Mouse (Mus musculus) forebrain, embryonic 15.5 days (tissue): Measurements from ENCODE around the gene Pkd2. TPM values are rescaled to one million over a fixed set of nuclear protein-coding genes. Genes with fewer than 3 reads are reported as not detected.

Experiments
- ATAC-seq: fragments of 200-750 bp; cut with Nextera tagmentation; replicated peaks from 2 replicates; pipeline ENCODE4 v1.8.0; 2017; ENCODE audit warnings: mild to moderate bottlenecking, moderate TSS enrichment, moderate library complexity
- H3K27ac ChIP-seq: fragments of 300-500 bp; sonication (generic); replicated peaks from 2 replicates; pipeline ENCODE4 v1.5.1; 2015; ENCODE audit warnings: mild to moderate bottlenecking, inconsistent platforms
- H3K27me3 ChIP-seq: fragments of 300-500 bp; sonication (generic); 2 replicates; pipeline ENCODE4 v1.6.1; 2015; ENCODE audit warnings: inconsistent platforms
- H3K36me3 ChIP-seq: fragments of 300-500 bp; sonication (generic); 2 replicates; pipeline ENCODE4 v1.6.1; 2015; ENCODE audit warnings: mild to moderate bottlenecking, inconsistent platforms
- H3K4me1 ChIP-seq: fragments of 300-500 bp; sonication (generic); 2 replicates; pipeline ENCODE4 v1.6.1; 2015; ENCODE audit warnings: inconsistent platforms
- H3K4me2 ChIP-seq: fragments of 300-500 bp; sonication (generic); replicated peaks from 2 replicates; pipeline ENCODE4 v1.6.1; 2015; ENCODE audit warnings: mild to moderate bottlenecking, inconsistent platforms
- H3K4me3 ChIP-seq: fragments of 300-500 bp; sonication (generic); 2 replicates; pipeline ENCODE4 v1.5.1; 2015; ENCODE audit warnings: mild to moderate bottlenecking, inconsistent platforms
- H3K9ac ChIP-seq: fragments of 300-500 bp; sonication (generic); replicated peaks from 2 replicates; pipeline ENCODE4 v1.6.1; 2015; ENCODE audit warnings: mild to moderate bottlenecking, inconsistent platforms
- H3K9me3 ChIP-seq: fragments of 300-500 bp; sonication (generic); 2 replicates; pipeline ENCODE4 v1.6.1; 2016; ENCODE audit warnings: inconsistent platforms
- WGBS: fragments of 180-500 bp; shearing (Covaris S2); methylation state at CpG from one replicate; pipeline ENCODE4 v1.1.7; 2015; ENCODE audit warnings: mixed read lengths; 5-methylcytosine and 5-hydroxymethylcytosine counted together
- polyA plus RNA-seq: library from polyadenylated mRNA; unstranded; fragments of >200 nt; fragmentation: Nextera tagmentation; extraction: Ambion mirVana; gene quantifications from 2 replicates; pipeline ENCODE4 v1.2.1, GENCODE M21; 2015

Pkd2 gene
- polyA plus RNA-seq, 1 experiment from 2014 or later: 8.2 TPM

GRCm38 (mm10) chr5:104470981-104471391 lies 11.7 kb downstream of the Pkd2 start:
- WGBS: 65% methylated on average over 5 of the region's 5 CpGs
- H3K36me3 ChIP-seq: peaks cover 32% of the 10 kb centered on the region
- no peaks in the 10 kb centered on the region for H3K9me3 ChIP-seq
- no peak overlapping the region for H3K4me3 ChIP-seq
- H3K4me1 ChIP-seq: peaks cover 5% of the 10 kb centered on the region; the same call in 1 of the 2 replicates
- peak overlapping the region; percentile 55 for H3K27ac ChIP-seq
- no peaks in the 10 kb centered on the region for H3K27me3 ChIP-seq
- no peak overlapping the region for H3K9ac ChIP-seq
- H3K4me2 ChIP-seq: no peak overlapping the region
- 0 out of 2 replicates have a peak, but pooled peaks have one; percentile 26 for ATAC-seq

DNA sequence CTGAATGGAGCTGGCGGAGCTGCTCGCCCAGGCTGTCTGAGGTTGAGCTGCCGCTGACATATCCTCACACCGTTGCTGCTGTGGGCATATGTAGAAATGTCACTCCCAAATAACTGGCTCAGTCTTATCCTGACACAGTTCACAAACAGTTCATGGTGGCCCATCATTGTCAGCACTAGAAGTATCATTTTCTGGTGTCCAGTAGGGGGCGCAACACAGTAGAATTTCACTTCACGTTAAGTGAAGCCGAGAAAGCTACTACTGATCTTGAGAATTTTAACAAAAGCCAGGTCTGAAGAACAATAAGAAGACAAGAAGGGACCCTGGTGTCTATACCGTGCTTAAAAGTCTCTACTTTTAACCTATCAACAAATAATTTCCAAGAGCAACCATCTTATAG lies 13.1 kb downstream of the Pkd2 start:
- H3K4me2 ChIP-seq: no peak overlapping the region
- WGBS: 93% methylated on average over 8 of the region's 8 CpGs
- no peak overlapping the region for H3K9ac ChIP-seq
- H3K27me3 ChIP-seq: no peaks in the 10 kb centered on the region
- H3K27ac ChIP-seq: no peak overlapping the region
- peaks cover 3% of the 10 kb centered on the region; the same call in 1 of the 2 replicates for H3K4me1 ChIP-seq
- no peak overlapping the region for H3K4me3 ChIP-seq
- H3K9me3 ChIP-seq: no peaks in the 10 kb centered on the region
- peaks cover 30% of the 10 kb centered on the region for H3K36me3 ChIP-seq
- ATAC-seq: no peak

DNA sequence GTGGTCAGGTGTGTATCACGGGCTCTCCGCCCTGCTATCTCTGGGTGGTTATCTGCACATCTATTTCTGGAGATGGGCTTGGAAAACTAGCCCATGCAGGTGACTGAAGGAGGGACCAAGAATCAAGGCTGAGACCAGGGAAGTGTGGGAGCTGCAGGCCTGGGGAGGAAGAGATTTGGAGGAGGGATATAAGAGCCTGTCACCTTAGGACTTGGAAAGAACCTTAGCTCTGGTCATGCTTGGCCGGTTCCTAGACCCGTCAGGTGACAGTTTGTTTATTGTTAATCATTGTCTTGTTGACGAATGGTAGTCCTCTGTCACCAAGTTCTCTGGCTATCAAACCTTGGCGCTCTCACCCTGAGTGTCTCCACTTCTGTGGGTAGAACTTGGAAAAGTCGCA lies 21.1 kb downstream of the Pkd2 start:
- 94% methylated on average over 7 of the region's 7 CpGs for WGBS
- ATAC-seq: no peak

GRCm38 (mm10) chr5:104482856-104483255 lies 23.6 kb downstream of the Pkd2 start:
- no peak overlapping the region for H3K4me3 ChIP-seq
- no peaks in the 10 kb centered on the region for H3K9me3 ChIP-seq
- no peak overlapping the region for H3K9ac ChIP-seq
- no peak overlapping the region for H3K27ac ChIP-seq
- 0 out of 2 replicates have a peak, but pooled peaks have one; percentile 29 for ATAC-seq
- peaks cover 70% of the 10 kb centered on the region for H3K36me3 ChIP-seq
- H3K4me2 ChIP-seq: no peak overlapping the region
- H3K27me3 ChIP-seq: no peaks in the 10 kb centered on the region
- H3K4me1 ChIP-seq: peaks cover 4% of the 10 kb centered on the region; the same call in 1 of the 2 replicates
- 45% methylated on average over 8 of the region's 8 CpGs for whole genome bisulfite sequencing

More for the DNA sequence above, 21.1 kb downstream of the Pkd2 start:
- Histone ChIP-seq H3K9ac (no peak overlapping the region), H3K4me1 (peaks cover 4% of the 10 kb centered on the region; the same call in 1 of the 2 replicates), H3K27ac (no peak overlapping the region), H3K36me3 (peaks cover 64% of the 10 kb centered on the region), H3K27me3 (no peaks in the 10 kb centered on the region), H3K4me3 (no peak overlapping the region), H3K9me3 (no peaks in the 10 kb centered on the region), H3K4me2 (no peak overlapping the region)

GRCm38 (mm10) chr5:104491561-104491960 lies 32.3 kb downstream of the Pkd2 start:
- Histone ChIP-seq H3K4me1 (no peaks in the 10 kb centered on the region), H3K4me3 (no peak overlapping the region), H3K9me3 (no peaks in the 10 kb centered on the region), H3K27me3 (no peaks in the 10 kb centered on the region), H3K27ac (no peak overlapping the region), H3K36me3 (peaks cover 62% of the 10 kb centered on the region), H3K4me2 (no peak overlapping the region), H3K9ac (no peak overlapping the region)
- ATAC-seq: no peak
- whole genome bisulfite sequencing: 63% methylated on average over 5 of the region's 5 CpGs

GRCm38 (mm10) chr5:104504883-104505282 lies 45.6 kb downstream of the Pkd2 start:
- no peaks in the 10 kb centered on the region for H3K9me3 ChIP-seq
- no peak for ATAC-seq
- H3K36me3 ChIP-seq: peaks cover 30% of the 10 kb centered on the region
- WGBS: 89% methylated on average over 2 of the region's 2 CpGs
- no peak overlapping the region for H3K4me2 ChIP-seq
- peaks cover 14% of the 10 kb centered on the region for H3K4me1 ChIP-seq
- no peaks in the 10 kb centered on the region for H3K27me3 ChIP-seq
- H3K9ac ChIP-seq: no peak overlapping the region
- no peak overlapping the region for H3K27ac ChIP-seq
- H3K4me3 ChIP-seq: no peak overlapping the region

GRCm38 (mm10) chr5:104507829-104508194 lies 48.6 kb downstream of the Pkd2 start:
- H3K4me1 ChIP-seq: peaks cover 19% of the 10 kb centered on the region
- ATAC-seq: peak; percentile 32
- peak overlapping the region; percentile 99 for H3K4me3 ChIP-seq
- no peaks in the 10 kb centered on the region for H3K27me3 ChIP-seq
- H3K27ac ChIP-seq: no peak overlapping the region; the same call in 1 of the 2 replicates
- 0% methylated on average over 2 of the region's 2 CpGs for WGBS
- H3K36me3 ChIP-seq: peaks cover 15% of the 10 kb centered on the region
- H3K9me3 ChIP-seq: no peaks in the 10 kb centered on the region
- H3K4me2 ChIP-seq: peak overlapping the region; percentile 60
- no peak overlapping the region for H3K9ac ChIP-seq

DNA sequence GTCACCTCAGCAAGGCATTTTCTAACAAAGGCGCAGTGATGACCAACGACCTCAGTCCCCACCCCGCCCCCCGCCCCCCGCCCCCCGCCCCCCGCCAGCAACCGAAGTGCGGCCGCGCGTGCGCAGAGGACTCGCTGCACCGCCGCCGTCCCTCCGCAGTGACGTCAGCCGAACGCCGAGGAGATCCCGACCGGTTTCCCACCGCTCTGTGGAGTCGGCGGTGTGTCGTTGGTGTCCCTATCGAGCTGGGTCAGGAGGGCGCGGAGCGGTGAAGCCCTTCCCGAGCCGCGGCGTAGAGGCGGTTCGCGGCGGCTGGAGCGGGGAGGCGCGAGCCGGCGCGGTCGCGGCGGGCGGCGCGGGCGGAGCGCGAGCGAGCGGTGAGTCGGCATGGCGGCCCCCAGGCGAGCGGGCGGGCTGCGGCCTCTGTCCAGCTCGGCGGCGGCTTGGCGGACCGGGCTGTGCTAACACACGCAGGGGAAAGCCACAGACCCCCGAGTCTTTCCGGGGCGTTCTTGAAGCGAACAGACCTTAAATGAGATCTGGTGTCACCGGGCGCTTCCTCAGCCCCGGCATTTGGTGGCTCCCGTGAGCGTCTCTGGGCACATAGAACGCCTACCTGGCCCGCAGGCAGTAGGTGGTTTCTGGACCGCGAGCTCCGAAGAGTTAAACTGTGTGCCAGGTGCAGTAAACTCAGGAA lies 49.1 kb downstream of the Pkd2 start, which contains the start of gene BC005561:
BC005561 (plus strand) TSS at position 158 of the 697 bp plus-strand sequence.
- H3K27ac ChIP-seq: peak within 1 kb of the TSS; percentile 87
- H3K4me3 ChIP-seq: peak within 1 kb of the TSS; percentile 99
- H3K36me3 ChIP-seq: peaks cover 14% of the 10 kb centered on the region
- under 1% methylated on average over 68 of the region's 83 CpGs for WGBS
- peak; percentile 94 for ATAC-seq
- peak within 1 kb of the TSS; percentile 60 for H3K4me2 ChIP-seq
- no peaks in the 10 kb centered on the region for H3K27me3 ChIP-seq
- H3K4me1 ChIP-seq: peaks cover 19% of the 10 kb centered on the region
- no peaks in the 10 kb centered on the region for H3K9me3 ChIP-seq
- H3K9ac ChIP-seq: peak within 1 kb of the TSS; percentile 96

- 0 out of 2 replicates have a peak, but pooled peaks cover 12% of the 10 kb centered on the region for H3K9me3 ChIP-seq
- no peak for ATAC-seq
- H3K4me3 ChIP-seq: no peak overlapping the region
- H3K9ac ChIP-seq: no peak overlapping the region
- H3K27ac ChIP-seq: no peak overlapping the region
- H3K27me3 ChIP-seq: no peaks in the 10 kb centered on the region
- H3K4me1 ChIP-seq: peaks cover 19% of the 10 kb centered on the region
- H3K36me3 ChIP-seq: peaks cover 24% of the 10 kb centered on the region
- H3K4me2 ChIP-seq: no peak overlapping the region
- 92% methylated on average over 3 of the region's 3 CpGs for WGBS
These were observed 52.0 kb downstream of the Pkd2 start for GRCm38 (mm10) chr5:104511211-104511610.

DNA sequence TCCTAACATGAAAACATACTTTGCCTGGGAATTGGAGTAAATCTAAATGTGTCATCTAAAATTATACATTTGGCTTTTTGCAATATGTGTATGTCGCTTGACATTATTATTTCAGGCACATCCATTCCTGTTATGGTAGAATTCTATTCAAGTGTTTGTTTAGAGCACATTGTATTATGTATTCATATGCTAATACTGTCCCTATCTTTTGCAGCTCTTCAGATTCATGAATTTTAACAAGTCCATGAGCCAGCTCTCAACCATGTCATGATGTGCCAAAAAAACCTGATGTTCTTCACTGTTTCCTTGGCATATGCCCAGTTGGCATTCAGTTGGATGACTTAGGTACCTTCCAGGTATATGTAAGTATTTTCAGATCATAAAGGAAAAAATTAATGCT lies 79.4 kb downstream of the Pkd2 start:
- WGBS: 52% methylated on average over 1 of the region's 1 CpGs
- Histone ChIP-seq H3K27me3 (no peaks in the 10 kb centered on the region), H3K9ac (no peak overlapping the region), H3K4me1 (peaks cover 7% of the 10 kb centered on the region; the same call in 1 of the 2 replicates), H3K4me2 (no peak overlapping the region), H3K36me3 (peaks cover 56% of the 10 kb centered on the region), H3K9me3 (no peaks in the 10 kb centered on the region), H3K4me3 (no peak overlapping the region), H3K27ac (peak overlapping the region; percentile 44; the same call in 1 of the 2 replicates)
- no peak; the same call in 1 of the 2 replicates for ATAC-seq

DNA sequence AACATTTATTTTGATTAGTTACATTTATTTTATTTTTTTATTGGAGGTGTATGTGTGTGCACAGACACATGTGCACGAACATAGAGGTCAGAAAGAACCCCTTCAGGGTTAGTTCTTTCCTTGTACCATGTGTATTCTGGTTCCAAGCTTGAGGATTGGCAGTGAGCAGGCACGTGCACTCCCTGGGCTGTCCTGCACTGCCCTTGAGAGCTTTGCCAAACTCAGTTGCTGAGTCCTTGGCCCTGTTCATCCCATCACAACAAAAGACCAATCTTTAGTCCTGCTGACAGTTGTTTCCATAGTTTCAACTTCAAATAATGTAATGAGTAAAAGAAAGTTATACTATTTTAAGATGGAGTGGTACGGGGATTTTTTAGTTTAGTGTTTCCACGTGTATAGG lies 80.1 kb downstream of the Pkd2 start:
- Histone ChIP-seq H3K4me1 (peaks cover 7% of the 10 kb centered on the region; the same call in 1 of the 2 replicates), H3K4me2 (no peak overlapping the region), H3K27ac (no peak overlapping the region), H3K9ac (no peak overlapping the region), H3K36me3 (peaks cover 63% of the 10 kb centered on the region), H3K4me3 (no peak overlapping the region), H3K9me3 (no peaks in the 10 kb centered on the region), H3K27me3 (no peaks in the 10 kb centered on the region)
- WGBS: 86% methylated on average over 4 of the region's 4 CpGs
- no peak for ATAC-seq
